Mouse (Mus musculus): Measurements from ENCODE around the gene Rpl4.

- TF ChIP-seq CTCF (IDR thresholded peaks at IDR 0.05; ENCODE audit: borderline replicate concordance, insufficient read depth, low read length) = no peak
- no peak for TF ChIP-seq POLR2A (IDR thresholded peaks at IDR 0.05; ENCODE audit: low read depth, low read length)
Measured at GRCm38 (mm10) chr9:64217887-64218286, 44.7 kb downstream of the Rpl4 start.
